Mouse (Mus musculus): ENCODE results near the gene Macrod2. TPM values are rescaled to one million over a fixed set of nuclear protein-coding genes. Genes with fewer than 3 reads are reported as not detected.

Macrod2 gene
- polyA plus RNA-seq, 1 experiment = 0.95 TPM

DNA sequence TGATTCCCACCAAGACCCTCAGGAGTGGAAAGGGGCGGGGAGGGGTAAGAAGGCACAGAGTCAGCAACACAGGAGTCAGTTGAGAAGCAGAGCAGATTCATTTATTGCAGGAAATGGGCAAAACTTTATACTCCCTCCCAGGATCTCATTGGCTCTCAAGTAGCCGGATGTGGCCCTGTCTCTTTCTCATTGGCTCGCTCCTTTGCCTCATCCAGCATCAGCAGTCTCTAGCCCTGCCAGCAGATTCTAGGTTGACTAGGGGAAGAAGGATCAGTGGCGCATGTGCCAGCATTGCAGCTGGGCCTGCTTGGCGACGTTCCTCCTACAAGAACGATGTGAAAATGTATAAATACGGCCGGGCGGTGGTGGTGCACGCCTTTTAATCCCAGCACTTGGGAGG, 378.3 kb downstream of the Macrod2 start:
- no peaks in the 10 kb centered on the region for H3K27me3 ChIP-seq (ENCODE audit: control insufficient read depth, insufficient read depth, insufficient read length)
- no peak for TF ChIP-seq CTCF (IDR thresholded peaks at IDR 0.05; ENCODE audit: control insufficient read depth, insufficient read depth, insufficient read length)
- TF ChIP-seq USF1 (IDR thresholded peaks at IDR 0.05; ENCODE audit: low read depth) = no peak
- TF ChIP-seq CEBPB (IDR thresholded peaks at IDR 0.05; ENCODE audit: low read depth) = no peak
- no peak for TF ChIP-seq MYOG (IDR thresholded peaks at IDR 0.05; ENCODE audit: control insufficient read depth, extremely low read depth, insufficient read length)
- no peak for TF ChIP-seq MAX (IDR thresholded peaks at IDR 0.05)
- no peak for TF ChIP-seq MYOD1 (IDR thresholded peaks at IDR 0.05; ENCODE audit: control insufficient read depth, insufficient read length, low read depth)
- no peak for TF ChIP-seq FOSL1 (IDR thresholded peaks at IDR 0.05; ENCODE audit: insufficient read depth, low read length, poor library complexity, severe bottlenecking)
- H3K4me3 ChIP-seq (ENCODE audit: insufficient read depth, poor library complexity, severe bottlenecking) = no peak overlapping the region
- no peak overlapping the region for H3ac ChIP-seq (ENCODE audit: control insufficient read depth, insufficient read length, low read depth)
- H3K36me3 ChIP-seq (ENCODE audit: control insufficient read depth, insufficient read depth) = no peaks in the 10 kb centered on the region
- no peaks in the 10 kb centered on the region for H3K79me3 ChIP-seq (ENCODE audit: low read depth)
- H3K79me2 ChIP-seq (ENCODE audit: control insufficient read depth, insufficient read depth) = no peaks in the 10 kb centered on the region

DNA sequence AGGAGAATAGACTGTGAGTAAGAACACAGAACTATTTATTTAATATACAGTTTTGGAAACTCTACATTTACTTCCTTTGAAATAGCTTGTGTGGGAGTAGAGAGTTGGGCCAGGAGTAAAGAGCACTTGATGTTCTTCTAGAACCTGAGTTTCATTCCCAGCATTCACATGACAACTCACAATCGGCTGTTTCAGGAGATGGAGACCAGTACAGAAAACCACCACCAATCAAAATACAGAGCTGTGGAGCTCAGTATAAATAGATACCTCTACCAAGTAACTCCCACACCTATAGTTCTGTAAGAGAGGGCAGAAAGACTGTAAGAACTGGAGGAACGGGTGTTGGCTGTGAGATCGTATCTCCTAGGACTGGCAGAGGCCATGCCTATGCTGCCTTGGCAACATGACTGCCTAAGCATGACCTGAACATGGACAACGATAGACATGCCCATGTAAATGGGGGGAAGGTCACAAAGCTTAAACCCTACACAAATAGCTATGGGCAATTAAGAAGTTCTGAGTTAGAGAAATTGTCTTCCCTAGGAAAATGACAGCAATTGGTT, 379.8 kb downstream of the Macrod2 start:
- Histone ChIP-seq H3K4me3 (ENCODE audit: insufficient read depth, poor library complexity, severe bottlenecking) (no peak overlapping the region), H3K36me3 (ENCODE audit: control insufficient read depth, insufficient read depth) (no peaks in the 10 kb centered on the region), H3K27me3 (ENCODE audit: control insufficient read depth, insufficient read depth, insufficient read length) (no peaks in the 10 kb centered on the region), H3ac (ENCODE audit: control insufficient read depth, insufficient read length, low read depth) (no peak overlapping the region), H3K79me3 (ENCODE audit: low read depth) (no peaks in the 10 kb centered on the region), H3K79me2 (ENCODE audit: control insufficient read depth, insufficient read depth) (no peaks in the 10 kb centered on the region)
- no peak for TF ChIP-seq MYOD1 (IDR thresholded peaks at IDR 0.05; ENCODE audit: control insufficient read depth, insufficient read length, low read depth)
- TF ChIP-seq CTCF (IDR thresholded peaks at IDR 0.05; ENCODE audit: control insufficient read depth, insufficient read depth, insufficient read length) = no peak
- TF ChIP-seq MYOG (IDR thresholded peaks at IDR 0.05; ENCODE audit: control insufficient read depth, extremely low read depth, insufficient read length) = no peak

DNA sequence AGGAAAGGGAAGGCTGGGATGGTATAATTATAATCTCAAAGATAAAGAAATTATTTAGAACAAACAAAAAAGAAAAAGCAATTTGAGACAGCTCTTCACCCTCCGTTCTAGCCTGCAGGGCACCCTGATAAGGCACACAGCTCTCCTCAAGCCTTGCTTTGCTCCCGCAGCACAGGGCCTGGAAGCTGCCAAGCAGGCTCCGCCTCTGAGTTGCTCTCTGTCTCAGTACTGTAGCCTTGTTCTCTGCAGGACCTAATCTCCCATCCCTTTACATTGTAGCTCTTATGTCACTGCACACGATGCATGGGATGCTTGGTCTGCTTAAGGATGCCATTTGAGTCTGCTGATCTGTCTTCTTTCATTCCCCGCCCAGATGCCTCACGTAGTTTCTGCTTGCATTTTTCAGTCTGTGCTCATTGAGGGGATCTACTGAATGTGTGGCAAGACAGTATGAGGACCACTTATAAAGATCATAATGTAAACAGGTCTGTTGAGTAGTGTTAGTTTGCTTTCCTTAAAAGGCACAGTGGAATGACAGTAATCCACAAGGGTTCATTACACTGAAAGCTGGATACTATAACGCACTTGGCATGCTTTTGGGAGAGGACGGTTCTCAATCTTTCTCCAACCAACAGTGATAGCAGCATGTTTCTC, 380.5 kb downstream of the Macrod2 start:
- H3ac ChIP-seq (ENCODE audit: control insufficient read depth, insufficient read length, low read depth) = no peak overlapping the region
- no peak for TF ChIP-seq MYOD1 (IDR thresholded peaks at IDR 0.05; ENCODE audit: control insufficient read depth, insufficient read length, low read depth)
- TF ChIP-seq CEBPB (IDR thresholded peaks at IDR 0.05; ENCODE audit: low read depth) = no peak
- TF ChIP-seq CTCF (IDR thresholded peaks at IDR 0.05; ENCODE audit: control insufficient read depth, insufficient read depth, insufficient read length) = no peak
- no peak for TF ChIP-seq MAX (IDR thresholded peaks at IDR 0.05)
- no peak for TF ChIP-seq FOSL1 (IDR thresholded peaks at IDR 0.05; ENCODE audit: insufficient read depth, low read length, poor library complexity, severe bottlenecking)
- TF ChIP-seq USF1 (IDR thresholded peaks at IDR 0.05; ENCODE audit: low read depth) = no peak
- TF ChIP-seq MYOG (IDR thresholded peaks at IDR 0.05; ENCODE audit: control insufficient read depth, extremely low read depth, insufficient read length) = no peak
- no peaks in the 10 kb centered on the region for H3K79me3 ChIP-seq (ENCODE audit: low read depth)
- no peak overlapping the region for H3K4me3 ChIP-seq (ENCODE audit: insufficient read depth, poor library complexity, severe bottlenecking)
- no peaks in the 10 kb centered on the region for H3K79me2 ChIP-seq (ENCODE audit: control insufficient read depth, insufficient read depth)
- H3K36me3 ChIP-seq (ENCODE audit: control insufficient read depth, insufficient read depth) = no peaks in the 10 kb centered on the region
- H3K27me3 ChIP-seq (ENCODE audit: control insufficient read depth, insufficient read depth, insufficient read length) = no peaks in the 10 kb centered on the region

DNA sequence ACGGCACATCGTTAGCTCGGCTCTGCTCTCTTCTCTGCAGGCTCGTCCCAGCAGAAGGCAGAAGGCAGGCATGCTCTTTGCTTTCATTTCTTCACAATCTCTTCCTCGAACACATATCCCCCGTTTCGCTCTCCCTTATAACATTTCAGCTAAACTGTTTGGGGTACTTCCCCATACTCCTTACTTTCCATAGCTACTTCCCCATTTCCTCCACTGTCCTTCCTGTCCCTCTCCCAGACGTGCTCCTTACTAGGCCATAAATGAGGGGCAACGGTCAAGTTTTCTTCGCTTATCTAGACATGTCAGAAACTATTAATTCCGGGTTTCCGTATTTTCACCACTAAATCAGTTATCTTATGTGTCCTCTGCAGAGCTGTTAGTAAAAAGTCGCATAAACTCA, 383.1 kb downstream of the Macrod2 start:
- Histone ChIP-seq H3K79me2 (ENCODE audit: control insufficient read depth, insufficient read depth) (no peaks in the 10 kb centered on the region), H3K4me3 (ENCODE audit: insufficient read depth, poor library complexity, severe bottlenecking) (no peak overlapping the region), H3K79me3 (ENCODE audit: low read depth) (no peaks in the 10 kb centered on the region), H3K27me3 (ENCODE audit: control insufficient read depth, insufficient read depth, insufficient read length) (no peaks in the 10 kb centered on the region), H3K36me3 (ENCODE audit: control insufficient read depth, insufficient read depth) (no peaks in the 10 kb centered on the region), H3ac (ENCODE audit: control insufficient read depth, insufficient read length, low read depth) (no peak overlapping the region)
- no peak for TF ChIP-seq USF1 (IDR thresholded peaks at IDR 0.05; ENCODE audit: low read depth)
- TF ChIP-seq CEBPB (IDR thresholded peaks at IDR 0.05; ENCODE audit: low read depth) = no peak
- TF ChIP-seq MYOG (IDR thresholded peaks at IDR 0.05; ENCODE audit: control insufficient read depth, extremely low read depth, insufficient read length) = no peak
- TF ChIP-seq CTCF (IDR thresholded peaks at IDR 0.05; ENCODE audit: control insufficient read depth, insufficient read depth, insufficient read length) = no peak
- no peak for TF ChIP-seq MAX (IDR thresholded peaks at IDR 0.05)
- TF ChIP-seq FOSL1 (IDR thresholded peaks at IDR 0.05; ENCODE audit: insufficient read depth, low read length, poor library complexity, severe bottlenecking) = no peak
- TF ChIP-seq MYOD1 (IDR thresholded peaks at IDR 0.05; ENCODE audit: control insufficient read depth, insufficient read length, low read depth) = no peak

DNA sequence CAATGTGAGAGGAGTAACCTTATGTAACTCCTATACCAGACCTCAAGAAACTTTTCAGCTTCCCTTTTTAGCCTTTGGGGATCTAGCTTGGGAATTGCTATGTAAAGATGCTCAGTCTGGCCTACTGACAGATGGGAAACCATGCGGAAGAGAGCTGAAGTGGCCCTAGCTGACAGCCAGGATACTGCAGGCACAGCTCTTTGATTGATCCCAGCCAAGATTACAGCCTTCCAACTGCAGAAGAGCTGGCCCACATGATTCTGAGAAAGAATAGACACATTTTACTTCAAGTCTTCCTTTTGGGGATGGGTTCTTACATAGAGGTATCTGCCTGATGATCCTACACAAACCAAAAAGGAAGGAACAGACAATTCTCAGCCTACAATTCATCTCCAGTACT, 387.9 kb downstream of the Macrod2 start:
- H3K79me2 ChIP-seq (ENCODE audit: control insufficient read depth, insufficient read depth) = no peaks in the 10 kb centered on the region
- H3K36me3 ChIP-seq (ENCODE audit: control insufficient read depth, insufficient read depth) = no peaks in the 10 kb centered on the region
- H3K79me3 ChIP-seq (ENCODE audit: low read depth) = no peaks in the 10 kb centered on the region
- no peaks in the 10 kb centered on the region for H3K27me3 ChIP-seq (ENCODE audit: control insufficient read depth, insufficient read depth, insufficient read length)
- no peak overlapping the region for H3K4me3 ChIP-seq (ENCODE audit: insufficient read depth, poor library complexity, severe bottlenecking)
- H3ac ChIP-seq (ENCODE audit: control insufficient read depth, insufficient read length, low read depth) = no peak overlapping the region
- no peak for TF ChIP-seq USF1 (IDR thresholded peaks at IDR 0.05; ENCODE audit: low read depth)
- TF ChIP-seq CTCF (IDR thresholded peaks at IDR 0.05; ENCODE audit: control insufficient read depth, insufficient read depth, insufficient read length) = no peak
- TF ChIP-seq MYOG (IDR thresholded peaks at IDR 0.05; ENCODE audit: control insufficient read depth, extremely low read depth, insufficient read length) = no peak
- no peak for TF ChIP-seq CEBPB (IDR thresholded peaks at IDR 0.05; ENCODE audit: low read depth)
- no peak for TF ChIP-seq MAX (IDR thresholded peaks at IDR 0.05)
- no peak for TF ChIP-seq MYOD1 (IDR thresholded peaks at IDR 0.05; ENCODE audit: control insufficient read depth, insufficient read length, low read depth)
- no peak for TF ChIP-seq FOSL1 (IDR thresholded peaks at IDR 0.05; ENCODE audit: insufficient read depth, low read length, poor library complexity, severe bottlenecking)

Measured in C2C12 (cell line).